Mouse (Mus musculus): ENCODE results near the gene Hoxa13. TPM values are rescaled to one million over a fixed set of nuclear protein-coding genes. Genes with fewer than 3 reads are reported as not detected.
A peak's percentile ranks its signal among the peaks of the same experiment; 100 is the strongest.

The Hoxa13 gene
- polyA plus RNA-seq, 1 experiment from 2014 or later: not detected

DNA sequence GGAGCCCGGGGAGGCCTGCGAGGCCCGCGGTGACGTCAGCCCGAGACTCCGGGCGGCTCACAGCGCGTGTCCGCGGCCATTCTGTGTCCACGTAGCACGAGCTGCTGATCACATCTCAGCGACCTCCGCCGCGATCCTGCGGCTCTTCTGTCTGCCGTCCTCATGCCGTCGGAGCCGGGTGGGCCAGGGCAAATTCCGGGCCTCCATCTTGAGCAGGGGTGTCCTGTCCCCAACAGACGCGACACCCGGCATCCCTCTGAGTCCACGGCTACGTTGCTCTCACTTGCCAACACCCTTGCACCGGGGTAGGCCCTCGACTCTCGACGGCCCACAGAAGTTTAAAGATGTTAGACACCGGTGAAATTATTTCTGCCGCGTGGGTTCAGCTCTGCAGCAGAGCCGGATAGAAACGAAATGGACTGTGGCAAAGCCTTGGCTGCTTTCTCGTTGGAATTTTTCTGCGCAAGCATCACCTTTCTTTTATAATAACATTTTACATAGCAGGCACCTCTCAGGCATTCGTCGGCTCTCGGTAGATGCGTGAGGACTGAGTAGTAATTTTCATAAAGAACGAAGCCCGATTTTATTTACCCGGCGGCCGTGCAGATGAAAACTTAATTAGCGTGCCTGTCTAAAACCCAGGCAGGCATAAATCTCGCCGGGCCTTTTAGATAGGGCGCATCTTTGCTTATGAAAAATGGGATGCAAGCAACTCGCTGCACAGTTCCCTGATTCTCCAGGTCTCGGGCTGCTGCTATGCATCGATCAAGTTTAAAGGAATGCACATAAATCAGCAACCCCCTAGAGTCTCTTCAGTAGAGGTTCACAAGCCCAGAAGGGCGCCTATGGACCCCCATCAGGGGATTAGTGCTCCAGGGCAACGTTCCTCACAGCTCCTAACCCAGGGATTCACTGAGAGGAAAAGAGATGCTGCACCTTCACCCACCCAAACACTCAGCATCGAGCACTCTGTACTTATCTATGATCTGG is 6.9 kb downstream of the Hoxa13 start:
- Histone ChIP-seq H3K4me2 (no peak overlapping the region), H3K9me3 (no peaks in the 10 kb centered on the region), H3K27ac (no peak overlapping the region), H3K9ac (no peak overlapping the region), H3K4me1 (no peaks in the 10 kb centered on the region), H3K4me3 (no peak overlapping the region), H3K36me3 (replicated peaks) (no peaks in the 10 kb centered on the region), H3K27me3 (replicated peaks) (peaks cover 90% of the 10 kb centered on the region)
- 1% methylated on average over 59 of the region's 59 CpGs for WGBS
- no peak for ATAC-seq (replicated peaks)

DNA sequence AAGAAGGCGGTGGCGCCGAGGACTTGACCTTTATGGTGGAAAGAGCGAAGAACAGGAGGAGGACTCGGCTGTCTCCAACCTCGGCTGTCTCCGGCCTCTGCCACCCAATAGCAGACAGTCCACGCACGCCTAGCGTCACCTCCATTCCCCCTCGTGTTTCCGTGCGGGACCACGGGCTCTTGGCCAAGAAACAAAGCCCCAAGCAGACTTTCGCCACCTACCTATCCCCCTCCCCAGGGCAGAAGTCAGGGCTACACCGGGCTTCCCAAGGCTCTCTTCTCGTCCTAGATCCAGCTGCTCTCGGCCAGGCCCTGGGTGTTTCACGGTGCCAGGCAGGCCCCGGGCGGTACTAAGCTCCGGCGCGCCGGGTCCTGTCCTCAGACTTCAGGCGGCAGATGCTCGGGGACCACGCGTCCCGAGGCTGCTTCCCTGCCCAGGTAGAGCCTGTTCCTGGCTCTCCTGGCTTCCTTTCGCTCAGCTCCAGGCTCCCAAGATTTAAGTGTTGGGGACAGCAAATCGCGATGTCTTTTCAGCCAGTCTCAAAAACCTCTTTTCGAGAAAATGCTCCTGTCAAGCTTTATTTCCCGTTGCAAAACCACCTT is 7.8 kb downstream of the Hoxa13 start:
- H3K36me3 ChIP-seq (replicated peaks): no peaks in the 10 kb centered on the region
- no peaks in the 10 kb centered on the region for H3K4me1 ChIP-seq
- H3K4me2 ChIP-seq: no peak overlapping the region
- H3K27me3 ChIP-seq (replicated peaks): peaks cover 91% of the 10 kb centered on the region
- H3K9me3 ChIP-seq: no peaks in the 10 kb centered on the region
- H3K9ac ChIP-seq: no peak overlapping the region
- 2% methylated on average over 35 of the region's 35 CpGs for WGBS
- H3K27ac ChIP-seq: no peak overlapping the region
- 0 out of 2 replicates have a peak, but pooled peaks have one; percentile 24 for ATAC-seq (replicated peaks)
- H3K4me3 ChIP-seq: no peak overlapping the region

DNA sequence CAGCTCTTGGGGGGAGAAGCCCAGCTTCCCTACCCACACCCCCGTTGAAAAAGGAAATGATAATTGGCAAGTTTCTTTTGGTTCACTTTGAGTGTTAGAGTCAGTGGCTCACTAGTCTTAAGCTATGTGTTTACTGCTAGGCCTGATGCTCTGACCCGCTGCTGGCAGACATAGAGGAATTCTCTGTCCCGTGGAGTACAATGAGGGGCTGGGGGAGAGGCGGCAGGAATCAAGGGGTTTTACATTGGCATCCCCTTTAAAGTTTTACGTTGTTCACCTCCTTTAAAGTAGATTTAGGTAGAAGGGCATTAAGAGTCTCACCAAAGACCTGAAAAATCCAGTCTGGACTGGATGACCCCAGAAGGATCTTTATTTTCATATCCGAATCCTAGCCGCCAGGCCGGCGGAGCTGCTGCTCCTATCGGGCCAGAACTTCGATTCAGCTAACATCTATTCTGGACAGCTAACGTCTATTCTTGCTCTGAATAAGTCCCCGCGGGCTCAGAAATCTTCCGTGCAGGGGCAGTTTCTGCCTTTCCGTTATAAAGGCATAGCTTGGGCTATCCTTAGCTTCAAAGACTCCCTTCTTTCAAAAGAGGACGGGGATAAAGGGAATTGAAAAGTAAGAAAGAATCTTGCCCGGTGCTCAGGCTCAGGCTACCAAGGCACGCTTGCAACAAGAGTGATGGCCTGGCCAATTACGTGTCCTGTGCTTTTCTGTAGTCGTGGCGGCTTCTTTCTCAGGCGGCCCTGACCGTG is 8.5 kb downstream of the Hoxa13 start:
- Histone ChIP-seq H3K9me3 (no peaks in the 10 kb centered on the region), H3K27me3 (replicated peaks) (peaks cover 91% of the 10 kb centered on the region), H3K4me2 (no peak overlapping the region), H3K9ac (no peak overlapping the region), H3K4me1 (no peaks in the 10 kb centered on the region), H3K4me3 (no peak overlapping the region), H3K36me3 (replicated peaks) (no peaks in the 10 kb centered on the region), H3K27ac (no peak overlapping the region)
- no peak for ATAC-seq (replicated peaks)
- WGBS: 1% methylated on average over 24 of the region's 24 CpGs

DNA sequence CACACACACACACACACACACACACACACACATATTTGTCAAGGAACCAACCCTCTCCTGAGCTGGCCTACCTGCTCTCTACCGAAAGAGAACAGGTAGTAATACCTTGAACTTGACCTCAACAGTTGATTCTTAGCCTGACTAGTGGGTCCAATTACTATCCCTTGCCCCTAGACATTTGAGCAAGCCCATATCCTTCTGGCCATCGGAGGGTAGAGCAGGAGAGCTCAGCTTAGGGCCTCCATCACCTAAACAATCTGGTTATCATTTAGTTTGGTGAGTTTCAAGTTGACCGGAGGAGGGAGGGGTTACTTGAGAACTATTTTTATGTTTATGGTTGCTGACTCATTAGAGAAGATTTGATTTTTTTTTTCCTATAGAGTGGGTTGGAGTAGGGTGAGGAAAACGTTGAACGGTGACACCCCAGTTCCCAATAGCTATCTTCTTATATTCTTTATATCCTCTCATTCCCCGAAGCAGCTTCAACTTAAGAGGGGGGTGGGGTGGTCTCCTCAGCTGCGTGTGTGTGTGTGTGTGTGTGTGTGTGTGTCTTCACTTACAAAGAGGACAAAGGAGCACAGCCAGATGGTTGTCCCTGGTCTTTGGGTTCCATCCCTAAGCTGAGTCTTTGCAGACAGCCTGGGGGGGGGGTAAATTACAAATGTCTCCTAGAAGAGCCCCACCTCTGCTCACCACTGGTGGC is 9.4 kb downstream of the Hoxa13 start:
- Histone ChIP-seq H3K9ac (no peak overlapping the region), H3K4me1 (no peaks in the 10 kb centered on the region), H3K4me2 (no peak overlapping the region), H3K9me3 (no peaks in the 10 kb centered on the region), H3K27me3 (replicated peaks) (peaks cover 93% of the 10 kb centered on the region), H3K27ac (no peak overlapping the region), H3K4me3 (no peak overlapping the region), H3K36me3 (replicated peaks) (no peaks in the 10 kb centered on the region)
- no peak for ATAC-seq (replicated peaks)
- WGBS: 12% methylated on average over 7 of the region's 7 CpGs

DNA sequence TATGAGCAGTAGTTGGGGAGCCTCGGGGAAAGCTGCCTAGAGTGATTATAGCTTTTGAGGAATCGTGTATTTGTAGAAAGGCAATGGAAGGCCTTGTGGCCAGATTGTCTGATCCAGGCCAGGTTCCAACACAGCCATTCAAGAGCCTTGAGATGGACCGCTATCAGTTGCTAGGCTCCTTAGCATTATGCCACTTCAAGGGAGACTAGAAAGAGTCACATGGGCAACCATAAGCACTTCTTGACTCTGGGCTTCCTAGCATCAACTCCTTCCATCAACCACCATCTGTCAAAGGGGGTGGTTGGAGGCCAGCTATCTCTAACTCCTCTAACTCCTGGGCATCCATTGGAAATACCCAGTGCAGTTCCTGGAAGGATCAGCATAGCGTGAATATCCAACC is 10.9 kb downstream of the Hoxa13 start:
- ATAC-seq (replicated peaks): no peak
- Histone ChIP-seq H3K9me3 (no peaks in the 10 kb centered on the region), H3K36me3 (replicated peaks) (no peaks in the 10 kb centered on the region), H3K27ac (no peak overlapping the region), H3K27me3 (replicated peaks) (peaks cover 96% of the 10 kb centered on the region), H3K4me2 (no peak overlapping the region), H3K9ac (no peak overlapping the region), H3K4me1 (no peaks in the 10 kb centered on the region), H3K4me3 (no peak overlapping the region)
- 1% methylated on average over 4 of the region's 4 CpGs for WGBS

DNA sequence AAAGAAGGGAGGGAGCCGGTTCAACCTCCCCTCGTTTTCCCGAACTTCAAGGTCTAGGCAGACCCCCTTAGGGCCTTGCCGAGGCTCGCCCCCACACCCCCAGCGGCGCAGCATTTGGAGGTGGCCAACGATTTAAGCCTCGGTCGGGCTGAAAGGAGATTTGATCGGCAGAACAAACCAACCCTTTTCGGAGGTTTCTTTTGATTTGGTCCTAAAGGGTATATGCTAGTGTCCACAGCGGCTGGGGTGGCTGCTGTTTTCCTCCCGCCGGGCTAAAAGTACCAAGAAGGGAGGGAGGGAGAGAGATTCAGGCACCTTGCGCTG is 11.3 kb downstream of the Hoxa13 start:
- H3K4me1 ChIP-seq: no peaks in the 10 kb centered on the region
- H3K27ac ChIP-seq: no peak overlapping the region
- no peak overlapping the region for H3K4me3 ChIP-seq
- WGBS: under 1% methylated on average over 16 of the region's 16 CpGs
- ATAC-seq (replicated peaks): no peak
- no peaks in the 10 kb centered on the region for H3K9me3 ChIP-seq
- peaks cover 97% of the 10 kb centered on the region for H3K27me3 ChIP-seq (replicated peaks)
- no peak overlapping the region for H3K9ac ChIP-seq
- H3K4me2 ChIP-seq: no peak overlapping the region
- no peaks in the 10 kb centered on the region for H3K36me3 ChIP-seq (replicated peaks)

DNA sequence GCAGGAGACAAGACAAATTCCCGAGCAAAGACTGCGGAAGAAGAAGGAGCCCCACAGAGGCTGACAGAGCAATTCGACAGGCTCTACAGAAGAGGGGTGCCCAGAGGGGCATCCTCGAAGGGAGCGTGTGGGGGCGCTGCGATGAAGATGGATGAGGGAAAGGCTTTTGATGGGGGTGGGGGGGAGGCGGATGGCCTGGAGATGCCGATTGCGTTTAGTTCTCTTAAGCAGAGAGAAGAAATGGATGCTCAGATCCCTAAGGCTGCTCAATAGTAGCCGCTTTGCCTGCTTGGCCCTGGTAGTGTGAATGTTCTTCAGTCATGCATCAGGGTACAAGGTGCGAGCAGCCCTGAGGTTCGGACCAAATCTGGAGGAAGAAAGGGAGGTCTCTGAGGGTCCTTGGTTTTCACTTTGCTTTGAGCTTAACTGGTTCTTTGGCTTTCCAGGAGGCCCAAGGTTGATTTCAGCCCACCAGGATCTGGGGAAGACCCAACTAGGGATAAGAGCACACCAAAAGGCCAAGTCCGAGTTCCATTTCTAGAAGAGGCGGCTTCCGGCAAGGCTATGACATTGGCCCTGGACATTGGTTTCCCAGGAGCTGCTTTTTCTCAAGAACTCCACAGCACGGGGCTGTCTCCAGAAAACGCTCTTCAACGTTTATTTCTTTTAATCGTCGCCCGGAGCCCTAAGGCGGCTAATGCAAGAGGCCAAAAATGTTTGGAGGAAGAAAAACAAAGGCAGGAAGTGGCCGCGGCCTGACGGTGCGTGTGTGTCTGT is 11.9 kb downstream of the Hoxa13 start:
- Histone ChIP-seq H3K9ac (no peak overlapping the region), H3K4me1 (no peaks in the 10 kb centered on the region), H3K36me3 (replicated peaks) (no peaks in the 10 kb centered on the region), H3K27ac (no peak overlapping the region), H3K4me2 (no peak overlapping the region), H3K4me3 (no peak overlapping the region), H3K9me3 (no peaks in the 10 kb centered on the region), H3K27me3 (replicated peaks) (peaks cover 96% of the 10 kb centered on the region)
- ATAC-seq (replicated peaks): no peak
- WGBS: 3% methylated on average over 27 of the region's 27 CpGs

DNA sequence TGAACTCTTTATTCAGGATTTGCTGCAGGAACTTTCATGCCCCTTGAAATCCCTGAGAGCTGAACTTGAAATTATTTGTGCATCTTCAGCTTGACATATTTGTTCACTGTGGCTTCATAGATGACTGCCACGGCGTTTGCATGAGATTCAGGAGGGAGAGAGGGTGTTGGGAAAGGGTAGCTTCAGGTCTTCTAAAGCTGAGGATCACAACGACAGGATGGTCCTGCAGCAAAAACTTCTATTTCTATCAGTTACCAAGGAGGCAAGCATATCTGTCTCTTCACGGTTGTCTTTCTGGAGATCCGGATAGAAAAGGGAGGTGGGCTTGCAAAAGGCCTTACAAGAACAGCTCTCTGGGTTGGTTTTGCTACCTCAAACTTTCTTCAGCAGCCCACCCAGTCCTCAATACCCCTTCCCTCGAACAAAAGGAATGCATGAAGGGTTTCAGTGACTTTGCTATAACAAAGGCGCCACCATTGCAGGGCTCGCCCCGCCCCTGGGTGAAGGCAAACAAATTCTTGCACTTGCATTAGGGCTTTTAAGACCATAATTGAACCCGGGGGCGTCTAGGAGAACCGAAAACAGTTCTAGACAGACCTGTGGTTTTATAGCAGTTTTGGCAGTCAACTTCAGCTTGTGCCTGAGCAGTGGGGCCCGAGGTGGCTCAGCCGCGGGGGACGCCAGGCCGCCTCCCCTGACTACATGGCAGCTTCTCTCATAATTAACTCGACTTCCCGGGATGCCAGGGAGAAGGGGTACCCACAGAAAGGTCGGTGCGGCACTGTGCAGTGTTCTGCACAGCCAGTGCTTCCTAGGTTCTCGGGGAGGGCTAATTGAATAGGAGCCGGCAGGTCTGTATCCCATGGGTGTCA is 12.7 kb downstream of the Hoxa13 start:
- H3K4me3 ChIP-seq: no peak overlapping the region
- H3K27ac ChIP-seq: no peak overlapping the region
- no peak for ATAC-seq (replicated peaks)
- WGBS: 1% methylated on average over 23 of the region's 23 CpGs
- H3K27me3 ChIP-seq (replicated peaks): peaks cover 96% of the 10 kb centered on the region
- H3K9ac ChIP-seq: no peak overlapping the region
- no peaks in the 10 kb centered on the region for H3K4me1 ChIP-seq
- no peak overlapping the region for H3K4me2 ChIP-seq
- no peaks in the 10 kb centered on the region for H3K36me3 ChIP-seq (replicated peaks)
- no peaks in the 10 kb centered on the region for H3K9me3 ChIP-seq

DNA sequence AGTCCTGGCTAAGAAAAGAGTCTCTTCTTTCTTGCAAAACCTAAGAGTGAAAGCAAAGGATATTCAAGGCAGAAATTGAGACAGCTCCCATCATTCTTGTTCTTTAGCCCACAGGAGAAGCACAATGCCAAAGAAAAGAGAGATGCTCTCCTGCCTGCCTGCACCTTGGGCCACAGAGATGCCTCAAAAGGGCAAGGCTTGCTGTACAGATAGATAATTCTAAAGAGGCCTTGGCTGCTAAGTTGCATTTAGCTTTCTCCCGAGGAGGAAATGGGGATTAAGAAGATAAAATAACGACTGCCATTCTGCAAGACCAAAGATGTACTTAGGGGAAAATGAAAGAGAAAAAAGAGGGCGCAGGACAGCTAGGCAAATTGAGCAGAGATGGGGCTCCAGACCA is 13.8 kb downstream of the Hoxa13 start:
- Histone ChIP-seq H3K27me3 (replicated peaks) (peaks cover 96% of the 10 kb centered on the region), H3K4me2 (no peak overlapping the region), H3K4me1 (no peaks in the 10 kb centered on the region), H3K36me3 (replicated peaks) (no peaks in the 10 kb centered on the region), H3K27ac (no peak overlapping the region), H3K9me3 (no peaks in the 10 kb centered on the region), H3K4me3 (no peak overlapping the region), H3K9ac (no peak overlapping the region)
- ATAC-seq (replicated peaks): no peak
- WGBS: 6% methylated on average over 3 of the region's 3 CpGs

DNA sequence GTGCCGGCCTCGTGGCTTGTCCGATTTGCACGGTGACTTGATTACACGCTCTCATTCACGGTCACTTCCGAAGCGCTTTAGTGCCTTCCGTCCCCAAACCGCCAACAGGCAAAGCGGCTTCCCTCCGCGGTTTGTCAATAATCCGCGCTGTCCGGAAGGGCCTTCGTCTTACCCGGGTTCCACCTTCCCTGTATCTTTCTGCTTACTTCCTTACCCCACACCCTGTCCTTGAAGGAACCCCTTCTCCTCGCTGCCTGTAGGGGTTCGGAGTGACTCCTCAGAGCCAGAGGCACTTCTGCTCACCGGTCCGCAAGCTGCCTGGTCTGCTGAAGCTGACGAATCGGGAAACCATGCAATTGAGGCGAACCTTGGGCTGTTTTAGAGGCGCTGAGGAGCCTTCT is 14.3 kb downstream of the Hoxa13 start:
- Histone ChIP-seq H3K36me3 (replicated peaks) (no peaks in the 10 kb centered on the region), H3K4me1 (no peaks in the 10 kb centered on the region), H3K9me3 (no peaks in the 10 kb centered on the region), H3K27me3 (replicated peaks) (peaks cover 96% of the 10 kb centered on the region), H3K27ac (no peak overlapping the region), H3K4me3 (no peak overlapping the region), H3K4me2 (no peak overlapping the region), H3K9ac (no peak overlapping the region)
- WGBS: under 1% methylated on average over 26 of the region's 26 CpGs
- ATAC-seq (replicated peaks): no peak

DNA sequence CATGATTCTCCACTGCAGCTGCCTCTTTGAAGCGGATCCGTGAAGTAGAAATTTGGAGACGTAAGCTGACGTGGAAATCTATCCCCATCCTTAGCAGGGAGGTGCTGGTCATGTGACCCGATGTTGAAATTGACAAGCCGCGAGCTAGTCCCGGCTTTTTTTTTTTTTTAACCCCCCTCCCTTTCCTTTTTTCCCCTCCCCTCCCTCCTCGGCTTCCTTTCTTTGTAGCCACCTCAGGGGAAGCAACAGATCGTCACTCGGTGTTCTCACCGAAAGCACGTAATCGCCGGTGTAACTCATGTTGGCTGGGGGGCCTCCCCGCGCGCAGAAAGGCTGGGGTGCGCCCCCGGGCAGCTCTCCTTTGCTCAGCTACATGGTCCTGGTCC is 14.9 kb downstream of the Hoxa13 start, which contains the start of gene Hoxa11:
Hoxa11 (minus strand) TSS at position 54 of the 386 bp plus-strand sequence.
- Histone ChIP-seq H3K4me1 (no peaks in the 10 kb centered on the region), H3K36me3 (replicated peaks) (no peaks in the 10 kb centered on the region), H3K9ac (no peak within 1 kb of the TSS), H3K27me3 (replicated peaks) (peaks cover 96% of the 10 kb centered on the region), H3K4me3 (no peak within 1 kb of the TSS), H3K4me2 (no peak within 1 kb of the TSS), H3K9me3 (no peaks in the 10 kb centered on the region), H3K27ac (no peak within 1 kb of the TSS)
- no peak for ATAC-seq (replicated peaks)
- under 1% methylated on average over 20 of the region's 20 CpGs for WGBS
